Mouse (Mus musculus) intestine, embryonic 16.5 days (tissue): ENCODE data around the gene Alox15. TPM values are rescaled to one million over a fixed set of nuclear protein-coding genes. Genes with fewer than 3 reads are reported as not detected.
"Not testable (repeated sequence)": the region's sequence is repeated elsewhere in the genome, so short reads cannot be mapped to it uniquely, and the experiment has no call there.

Experiments used
- ATAC-seq: fragments of 200-750 bp; cut with Nextera tagmentation; 2 replicates; pipeline ENCODE4 v1.8.0; 2017; ENCODE audit warnings: moderate TSS enrichment, moderate library complexity
- H3K27ac ChIP-seq: fragments of 300-500 bp; sonication (generic); 2 replicates; pipeline ENCODE4 v1.5.1; 2014; ENCODE audit warnings: mild to moderate bottlenecking, low read length
- H3K27me3 ChIP-seq: fragments of 300-500 bp; sonication (generic); replicated peaks from 2 replicates; pipeline ENCODE4 v1.6.1; 2014; ENCODE audit warnings: low read length, control low read depth, mixed read lengths; ENCODE audit not compliant: control insufficient read depth, insufficient read depth
- H3K36me3 ChIP-seq: fragments of 300-500 bp; sonication (generic); 2 replicates; pipeline ENCODE4 v1.6.1; 2014; ENCODE audit warnings: low read length, control low read depth; ENCODE audit not compliant: control insufficient read depth, insufficient read depth
- H3K4me1 ChIP-seq: fragments of 300-500 bp; sonication (generic); 2 replicates; pipeline ENCODE4 v1.6.1; 2014; ENCODE audit warnings: low read length, control low read depth, mixed read lengths; ENCODE audit not compliant: control insufficient read depth, insufficient read depth
- H3K4me2 ChIP-seq: fragments of 300-500 bp; sonication (generic); 2 replicates; pipeline ENCODE4 v1.6.1; 2014; ENCODE audit warnings: low read depth, low read length, control low read depth
- H3K4me3 ChIP-seq: fragments of 300-500 bp; sonication (generic); 2 replicates; pipeline ENCODE4 v1.5.1; 2014; ENCODE audit warnings: mild to moderate bottlenecking, low read length
- H3K9ac ChIP-seq: fragments of 300-500 bp; sonication (generic); 2 replicates; pipeline ENCODE4 v1.6.1; 2014; ENCODE audit warnings: low read depth, low read length
- H3K9me3 ChIP-seq: fragments of 300-500 bp; sonication (generic); 2 replicates; pipeline ENCODE4 v1.6.1; 2016; ENCODE audit warnings: low read length, control low read depth; ENCODE audit not compliant: control insufficient read depth
- WGBS: fragments of 180-500 bp; shearing (Covaris S2); extraction: QIAGEN DNeasy Blood & Tissue Kit; methylation state at CpG from one replicate; pipeline ENCODE4 v1.1.7; 2014; 5-methylcytosine and 5-hydroxymethylcytosine counted together
- polyA plus RNA-seq: library from polyadenylated mRNA; unstranded; fragments of >200 nt; fragmentation: Nextera tagmentation; extraction: Ambion mirVana; gene quantifications from 2 replicates; pipeline ENCODE4 v1.2.1, GENCODE M21; 2015

Alox15 gene
- polyA plus RNA-seq, 1 experiment from 2014 or later: 0.64 TPM

GRCm38 (mm10) chr11:70368626-70369025 is 16.8 kb upstream of the Alox15 start:
- H3K27ac ChIP-seq, H3K9ac ChIP-seq, ATAC-seq, H3K4me3 ChIP-seq, H3K27me3 ChIP-seq, H3K4me2 ChIP-seq, H3K4me1 ChIP-seq, H3K36me3 ChIP-seq, H3K9me3 ChIP-seq: not testable (repeated sequence)
- 68% methylated on average over 2 of the region's 2 CpGs for WGBS

- H3K36me3 ChIP-seq, H3K9ac ChIP-seq, H3K4me3 ChIP-seq, ATAC-seq, H3K27me3 ChIP-seq, H3K27ac ChIP-seq, H3K9me3 ChIP-seq, H3K4me1 ChIP-seq, H3K4me2 ChIP-seq: not testable (repeated sequence)
- 92% methylated on average over 6 of the region's 6 CpGs for WGBS
These were observed 15.9 kb upstream of the Alox15 start for GRCm38 (mm10) chr11:70367701-70368100.

GRCm38 (mm10) chr11:70348630-70349029 is 3.2 kb downstream of the Alox15 start:
- H3K4me2 ChIP-seq: no peak overlapping the region
- peaks cover 25% of the 10 kb centered on the region for H3K27me3 ChIP-seq
- no peaks in the 10 kb centered on the region for H3K9me3 ChIP-seq
- no peak overlapping the region for H3K9ac ChIP-seq
- H3K4me1 ChIP-seq: peaks cover 5% of the 10 kb centered on the region
- no peak for ATAC-seq
- no peak overlapping the region for H3K4me3 ChIP-seq
- WGBS: 85% methylated on average over 9 of the region's 9 CpGs
- no peak overlapping the region for H3K27ac ChIP-seq
- no peaks in the 10 kb centered on the region for H3K36me3 ChIP-seq

DNA sequence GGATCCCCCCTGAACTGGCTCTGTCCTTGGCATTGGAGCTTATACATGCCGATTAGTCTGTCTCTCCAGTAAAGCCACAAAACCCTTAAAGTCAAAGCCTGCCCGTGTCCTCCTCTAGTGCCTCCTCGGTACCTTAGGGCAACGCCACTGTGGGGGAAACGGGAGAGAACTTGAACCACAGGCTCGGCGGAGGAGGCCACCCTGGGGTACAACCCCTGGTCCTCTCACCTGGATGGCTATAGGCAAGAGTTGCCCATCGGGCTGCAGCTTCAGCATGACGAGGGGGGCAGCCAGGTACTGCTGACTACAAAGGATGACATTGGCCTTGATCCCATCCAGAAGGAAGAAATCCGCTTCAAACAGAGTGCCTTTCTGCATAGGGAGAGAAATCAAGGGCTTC is 4.0 kb downstream of the Alox15 start:
- WGBS: 82% methylated on average over 10 of the region's 10 CpGs
- ATAC-seq: no peak

GRCm38 (mm10) chr11:70345546-70345945 is 6.3 kb downstream of the Alox15 start:
- no peak for ATAC-seq
- 85% methylated on average over 8 of the region's 8 CpGs for WGBS

More for the DNA sequence above, 4.0 kb downstream of the Alox15 start:
- peaks cover 24% of the 10 kb centered on the region for H3K27me3 ChIP-seq
- peaks cover 5% of the 10 kb centered on the region for H3K4me1 ChIP-seq
- H3K4me2 ChIP-seq: no peak overlapping the region
- H3K4me3 ChIP-seq: no peak overlapping the region
- no peak overlapping the region for H3K9ac ChIP-seq
- H3K27ac ChIP-seq: no peak overlapping the region
- H3K36me3 ChIP-seq: no peaks in the 10 kb centered on the region
- H3K9me3 ChIP-seq: no peaks in the 10 kb centered on the region

DNA sequence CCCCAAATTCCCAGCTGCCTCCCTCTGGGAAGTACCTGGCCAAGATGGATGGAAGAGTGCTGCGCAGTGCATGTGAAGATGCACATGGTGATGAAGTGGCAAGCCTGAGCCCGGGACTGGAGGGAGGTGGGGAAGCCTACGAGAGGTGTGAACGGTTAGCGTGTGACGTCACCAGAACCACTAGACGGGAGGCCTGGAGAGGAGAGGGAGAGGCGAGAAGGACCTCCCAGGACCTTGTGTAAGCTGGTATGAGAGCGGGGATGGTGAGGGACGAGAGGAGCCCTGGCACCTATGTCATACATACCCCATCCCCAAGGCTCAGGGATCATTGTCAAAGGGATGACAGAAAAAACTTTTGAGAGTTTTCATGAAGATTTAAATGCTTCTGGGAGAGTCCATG is 6.8 kb downstream of the Alox15 start:
- Histone ChIP-seq H3K4me1 (no peaks in the 10 kb centered on the region), H3K36me3 (no peaks in the 10 kb centered on the region), H3K27me3 (0 out of 2 replicates have a peak, but pooled peaks cover 2% of the 10 kb centered on the region), H3K4me3 (no peak overlapping the region), H3K4me2 (no peak overlapping the region), H3K9me3 (no peaks in the 10 kb centered on the region), H3K9ac (no peak overlapping the region), H3K27ac (no peak overlapping the region)
- 72% methylated on average over 10 of the region's 10 CpGs for WGBS
- ATAC-seq: no peak

More at GRCm38 (mm10) chr11:70345546-70345945, 6.3 kb downstream of the Alox15 start:
- Histone ChIP-seq H3K4me1 (no peaks in the 10 kb centered on the region), H3K27me3 (peaks cover 7% of the 10 kb centered on the region; the same call in 1 of the 2 replicates), H3K9ac (no peak overlapping the region), H3K9me3 (no peaks in the 10 kb centered on the region), H3K4me3 (no peak overlapping the region), H3K36me3 (no peaks in the 10 kb centered on the region), H3K4me2 (no peak overlapping the region), H3K27ac (no peak overlapping the region)

DNA sequence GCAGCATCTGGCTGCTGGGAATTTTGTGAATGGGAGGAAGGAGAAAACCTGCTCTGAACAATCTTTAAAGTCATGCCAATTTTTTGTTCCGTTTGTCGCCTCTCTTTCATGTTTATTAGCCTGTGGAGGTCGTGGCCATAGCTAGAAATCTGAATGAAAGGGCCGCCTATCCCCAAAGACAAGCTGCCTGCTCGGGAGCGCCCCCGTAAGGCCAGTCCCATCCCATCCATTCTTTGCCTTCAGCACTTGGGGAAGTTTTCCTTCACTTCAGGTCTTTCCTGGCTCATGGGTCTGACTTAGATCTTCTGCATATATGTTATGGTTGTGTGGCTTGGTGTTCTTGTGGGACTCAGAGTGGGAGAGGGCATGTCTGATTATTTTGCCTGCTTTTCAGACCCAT is 12.3 kb downstream of the Alox15 start:
- H3K4me2 ChIP-seq: no peak overlapping the region
- H3K4me3 ChIP-seq: no peak overlapping the region
- no peak for ATAC-seq
- H3K9me3 ChIP-seq: no peaks in the 10 kb centered on the region
- no peaks in the 10 kb centered on the region for H3K27me3 ChIP-seq
- WGBS: 31% methylated on average over 7 of the region's 7 CpGs
- H3K9ac ChIP-seq: no peak overlapping the region
- no peaks in the 10 kb centered on the region for H3K4me1 ChIP-seq
- H3K27ac ChIP-seq: no peak overlapping the region
- no peaks in the 10 kb centered on the region for H3K36me3 ChIP-seq

- no peak overlapping the region for H3K4me2 ChIP-seq
- H3K9ac ChIP-seq: no peak overlapping the region
- no peaks in the 10 kb centered on the region for H3K4me1 ChIP-seq
- 35% methylated on average over 4 of the region's 4 CpGs for WGBS
- no peaks in the 10 kb centered on the region for H3K9me3 ChIP-seq
- H3K27ac ChIP-seq: no peak overlapping the region
- H3K27me3 ChIP-seq: no peaks in the 10 kb centered on the region
- no peak overlapping the region for H3K4me3 ChIP-seq
- ATAC-seq: no peak
- no peaks in the 10 kb centered on the region for H3K36me3 ChIP-seq
These were observed 17.4 kb downstream of the Alox15 start for GRCm38 (mm10) chr11:70334477-70334876.

DNA sequence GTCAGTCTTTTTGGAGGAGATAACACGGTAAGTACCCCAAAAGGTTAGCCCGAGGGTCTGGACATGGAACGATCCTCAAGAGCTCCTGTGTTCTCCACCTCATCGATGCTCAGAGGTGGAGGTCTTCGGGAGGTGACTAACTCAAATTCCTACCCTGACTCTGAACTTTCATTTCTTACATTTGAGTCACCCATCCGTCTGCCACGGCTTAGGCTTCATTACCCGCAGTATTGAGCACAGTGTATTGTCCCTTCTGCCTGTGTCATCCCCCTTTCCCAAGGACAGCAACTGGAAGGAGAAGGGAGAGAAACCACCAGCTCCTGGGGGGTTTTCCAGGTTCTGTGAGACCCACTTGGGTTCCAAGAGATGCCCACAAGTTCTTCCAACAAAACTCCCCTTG is 27.1 kb downstream of the Alox15 start:
- Histone ChIP-seq H3K4me1 (0 out of 2 replicates have a peak, but pooled peaks cover 3% of the 10 kb centered on the region), H3K4me2 (no peak overlapping the region), H3K4me3 (no peak overlapping the region), H3K27ac (no peak overlapping the region), H3K36me3 (no peaks in the 10 kb centered on the region), H3K9me3 (no peaks in the 10 kb centered on the region), H3K27me3 (peaks cover 31% of the 10 kb centered on the region), H3K9ac (no peak overlapping the region)
- ATAC-seq: no peak
- 87% methylated on average over 8 of the region's 8 CpGs for WGBS

DNA sequence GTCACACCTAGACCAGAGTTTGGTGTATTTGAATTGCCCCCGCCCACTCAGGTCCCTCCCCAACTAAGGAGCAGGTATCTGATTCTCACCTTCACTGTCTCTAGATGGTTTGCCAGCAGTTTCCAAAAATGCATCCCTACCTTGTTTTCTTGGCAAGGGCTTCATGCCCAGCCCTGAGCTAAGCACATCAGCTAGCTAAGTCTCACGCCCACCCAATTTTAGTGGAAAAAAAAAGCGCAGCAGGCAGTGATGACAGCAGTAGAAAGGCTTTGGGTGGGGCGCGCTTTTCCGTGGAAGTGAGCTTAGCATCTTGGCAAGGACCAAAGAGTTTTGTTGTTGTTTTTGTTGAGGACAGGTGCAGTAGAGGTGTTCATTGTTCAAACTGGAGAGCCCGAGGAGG is 29.3 kb downstream of the Alox15 start, which contains the start of gene Alox12e:
Alox12e (minus strand) TSS at position 101 of the 400 bp plus-strand sequence.
- Histone ChIP-seq H3K4me2 (no peak within 1 kb of the TSS), H3K4me3 (peak within 1 kb of the TSS; percentile 25), H3K36me3 (no peaks in the 10 kb centered on the region), H3K4me1 (0 out of 2 replicates have a peak, but pooled peaks cover 3% of the 10 kb centered on the region), H3K9me3 (no peaks in the 10 kb centered on the region), H3K27me3 (peaks cover 31% of the 10 kb centered on the region), H3K27ac (no peak within 1 kb of the TSS), H3K9ac (no peak within 1 kb of the TSS)
- no peak for ATAC-seq
- WGBS: 25% methylated on average over 7 of the region's 7 CpGs
